Mouse (Mus musculus) spleen, embryonic (tissue): Measurements from ENCODE around the gene Fitm2.
"Not testable (repeated sequence)": the region's sequence is repeated elsewhere in the genome, so short reads cannot be mapped to it uniquely, and the experiment has no call there.

ENCODE experiments used
- CTCF ChIA-PET: fragments of 350-600 bp; sonication (Branson Sonifier 250); formaldehyde crosslinking; loops from one replicate; lab custom pipeline; 2022; lab: Charles Lee

Fitm2 gene

DNA sequence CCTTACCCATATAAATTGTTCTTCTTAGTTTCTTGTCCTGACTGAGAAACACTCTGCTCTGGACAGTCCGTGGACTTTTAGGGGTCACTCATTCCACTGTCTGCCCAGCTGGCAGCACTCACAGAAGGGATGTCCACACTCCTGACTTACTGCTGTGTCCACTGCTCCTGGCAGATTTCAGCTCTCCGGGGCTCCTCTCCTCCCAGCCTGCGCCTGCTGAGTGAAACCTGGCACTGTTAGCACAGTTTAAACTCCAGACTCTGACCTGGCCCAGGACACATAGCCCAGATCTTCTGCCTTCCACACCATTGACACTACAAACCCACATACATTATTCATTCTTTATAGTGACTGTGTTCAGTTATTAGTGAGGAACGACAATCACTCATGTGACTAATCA is 8.4 kb downstream of the Fitm2 start:
- CTCF ChIA-PET, result no interaction called here

DNA sequence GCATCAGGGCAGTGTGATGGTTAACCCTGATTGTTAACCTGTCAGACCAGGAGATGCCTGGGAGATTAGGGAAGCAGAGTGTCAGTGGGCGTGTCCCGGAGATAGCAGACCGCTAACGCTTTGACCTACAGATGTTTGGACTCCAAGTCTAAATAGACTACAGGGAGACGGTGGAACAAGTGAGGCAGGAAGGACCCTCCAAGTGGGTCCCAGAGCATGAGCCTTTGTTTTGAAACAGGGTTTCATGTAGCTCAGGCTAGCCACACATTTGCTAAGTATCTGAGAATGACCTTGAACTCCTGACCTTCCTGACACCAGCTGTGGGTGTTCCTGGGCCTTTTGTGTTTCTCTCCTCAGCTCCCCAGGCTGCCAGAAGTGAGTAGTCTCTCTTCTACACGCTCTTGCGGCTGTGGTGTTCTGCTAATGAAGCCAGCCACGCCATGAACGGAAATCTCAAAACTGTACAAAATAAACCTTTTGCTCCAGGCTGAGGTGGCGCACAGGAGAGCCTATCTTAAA is 9.1 kb downstream of the Fitm2 start:
- CTCF ChIA-PET, result no interaction called here

DNA sequence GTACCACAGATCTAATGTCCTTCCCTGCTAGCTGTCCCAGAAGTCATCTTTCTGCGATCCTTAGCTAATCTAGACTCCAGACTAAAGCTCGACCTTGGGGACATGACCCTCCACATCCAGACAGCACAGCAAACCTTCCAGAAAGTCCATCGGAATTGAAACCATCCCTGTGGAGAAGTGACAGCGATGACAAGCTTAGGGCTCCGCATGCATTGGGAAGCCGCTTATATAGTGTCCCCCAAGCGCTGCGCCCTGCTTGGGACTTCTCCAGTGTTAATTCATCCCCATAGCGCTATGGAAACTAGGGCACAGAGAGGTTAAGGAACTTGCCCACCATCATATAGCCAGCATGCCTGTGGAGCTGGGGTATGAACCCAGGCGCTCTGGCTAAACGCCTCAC is 9.6 kb downstream of the Fitm2 start:
- CTCF ChIA-PET, result no interaction called here

DNA sequence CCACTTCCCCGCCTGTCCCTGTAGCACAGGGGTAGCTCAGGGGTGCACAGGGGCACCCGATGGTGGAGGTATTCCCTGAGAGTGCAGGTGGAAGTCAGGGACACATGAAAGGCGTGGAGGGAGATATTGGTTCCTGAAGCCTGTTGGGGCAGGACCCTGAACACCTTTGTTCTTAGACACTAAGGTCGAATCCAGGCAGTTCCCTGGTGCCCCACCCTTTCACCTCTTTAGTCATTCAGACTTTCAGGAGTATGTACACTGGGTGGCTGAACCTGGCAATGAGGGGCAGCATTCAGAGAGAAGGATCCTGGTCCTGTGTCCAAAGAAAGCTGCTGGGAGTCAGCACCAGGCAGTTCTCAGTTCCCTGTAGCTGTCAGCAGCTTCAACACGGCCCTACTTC is 10.0 kb downstream of the Fitm2 start:
- CTCF ChIA-PET, result no interaction called here

DNA sequence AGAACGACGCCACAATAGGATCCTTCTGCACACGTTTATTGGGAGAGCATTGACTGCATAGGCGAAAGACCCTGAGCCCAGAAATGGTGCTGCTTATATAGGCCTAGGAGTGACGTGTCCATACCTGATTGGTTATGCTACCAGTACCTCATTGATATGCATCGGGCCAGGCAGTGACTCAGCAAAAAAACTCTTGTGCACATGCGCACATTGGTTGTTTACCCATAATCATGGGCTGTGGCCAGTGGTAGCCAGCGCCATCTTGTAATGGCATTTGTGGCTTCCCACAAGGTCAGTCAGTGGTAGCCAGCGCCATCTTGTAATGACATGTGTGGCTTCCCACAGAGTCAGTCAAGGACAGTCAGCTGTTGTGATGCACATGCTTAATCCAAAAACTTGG is 11.1 kb downstream of the Fitm2 start:
- CTCF ChIA-PET, result not testable (repeated sequence)

DNA sequence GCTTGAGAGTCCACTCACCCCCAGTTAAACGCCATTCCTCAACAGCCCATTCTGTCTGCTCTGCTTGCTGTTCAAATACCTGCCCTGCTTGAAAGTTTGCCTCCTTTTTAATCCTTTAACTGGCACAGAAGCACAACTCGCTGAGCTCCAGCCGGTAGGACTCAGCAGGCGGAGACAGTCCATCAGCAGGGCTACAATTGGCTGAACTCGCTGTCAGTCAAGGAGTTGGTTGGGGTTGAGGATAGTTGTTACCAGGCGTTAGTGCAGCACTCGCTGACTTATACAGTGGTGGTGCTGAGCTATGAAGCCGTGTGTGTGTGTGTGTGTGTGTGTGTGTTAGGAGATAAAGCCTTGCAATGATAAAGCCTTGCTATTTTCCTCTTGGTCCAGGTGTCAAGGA is 11.8 kb downstream of the Fitm2 start:
- CTCF ChIA-PET, result no interaction called here

DNA sequence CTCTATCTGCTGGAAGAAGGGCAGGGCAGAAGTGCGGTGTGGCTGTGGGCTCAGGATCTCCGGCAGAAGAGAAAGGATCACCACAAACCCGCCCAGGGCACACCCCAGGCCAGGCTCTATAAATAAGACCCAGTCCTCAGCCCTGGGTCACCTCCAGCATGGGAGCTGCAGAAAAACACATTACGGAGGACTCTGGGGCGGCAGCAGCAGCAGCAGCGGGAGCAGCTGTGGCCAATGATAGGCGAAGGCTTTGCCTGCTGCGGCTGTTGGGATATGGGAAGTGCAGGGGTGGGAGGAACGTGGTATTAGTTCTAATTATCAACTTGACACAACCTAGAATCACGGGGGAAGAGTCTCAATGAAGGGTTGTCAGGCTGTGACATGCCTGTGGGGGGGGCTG is 13.0 kb downstream of the Fitm2 start:
- CTCF ChIA-PET, result no interaction called here

DNA sequence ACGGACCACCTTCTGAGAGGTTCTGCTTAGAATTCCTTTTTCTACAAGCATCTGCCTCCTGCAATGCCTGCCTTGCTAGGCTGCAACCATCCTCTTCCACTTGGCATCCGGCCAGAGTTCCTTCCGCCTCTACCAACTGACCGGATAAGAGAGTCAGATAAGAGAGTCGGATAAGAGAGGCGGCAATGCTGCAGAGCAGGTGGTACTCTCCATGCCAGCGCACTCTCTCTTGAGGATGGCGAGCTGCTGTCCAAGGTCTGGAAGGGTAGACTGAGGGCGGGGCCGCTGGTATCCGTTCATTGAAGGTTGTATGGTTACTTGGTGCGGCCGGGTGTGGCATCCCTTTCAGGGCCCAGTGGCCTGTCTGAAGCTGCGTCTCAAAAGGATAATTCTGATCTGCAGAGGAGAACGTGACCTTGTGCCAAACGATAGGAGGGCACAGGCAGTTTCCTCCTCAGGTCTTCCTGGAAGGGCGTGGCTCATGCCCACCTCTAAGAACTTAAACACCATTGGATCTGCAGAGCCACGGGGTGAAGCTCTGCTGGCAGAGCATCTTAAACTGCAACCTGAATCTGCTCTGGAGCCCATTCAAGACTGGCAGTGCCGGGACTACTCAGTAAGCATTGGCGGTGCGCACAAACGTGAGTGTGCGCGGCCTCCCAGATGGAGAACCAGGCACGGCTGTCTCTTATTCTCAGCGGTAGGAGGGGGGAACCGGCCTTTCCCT is 13.7 kb downstream of the Fitm2 start:
- CTCF ChIA-PET, result no interaction called here

DNA sequence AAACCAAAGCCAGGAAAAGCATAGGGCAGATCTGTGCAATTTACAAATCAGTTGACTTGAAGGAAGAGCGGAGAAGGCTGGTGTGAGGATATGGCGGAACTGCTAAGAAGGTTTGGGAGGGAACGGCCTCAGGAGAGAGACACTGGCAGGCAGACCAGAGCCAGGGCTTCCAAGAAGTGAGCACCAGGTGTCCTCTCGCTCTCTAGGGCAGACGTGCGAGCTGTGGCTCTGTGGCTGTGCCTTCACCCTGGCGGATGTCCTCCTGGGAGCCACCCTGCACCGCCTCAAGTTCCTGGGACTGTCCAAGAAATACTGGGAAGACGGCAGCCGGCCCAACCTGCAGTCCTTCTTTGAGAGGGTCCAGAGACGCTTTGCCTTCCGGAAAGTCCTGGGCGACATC is 19.1 kb downstream of the Fitm2 start:
- CTCF ChIA-PET, result no interaction called here

DNA sequence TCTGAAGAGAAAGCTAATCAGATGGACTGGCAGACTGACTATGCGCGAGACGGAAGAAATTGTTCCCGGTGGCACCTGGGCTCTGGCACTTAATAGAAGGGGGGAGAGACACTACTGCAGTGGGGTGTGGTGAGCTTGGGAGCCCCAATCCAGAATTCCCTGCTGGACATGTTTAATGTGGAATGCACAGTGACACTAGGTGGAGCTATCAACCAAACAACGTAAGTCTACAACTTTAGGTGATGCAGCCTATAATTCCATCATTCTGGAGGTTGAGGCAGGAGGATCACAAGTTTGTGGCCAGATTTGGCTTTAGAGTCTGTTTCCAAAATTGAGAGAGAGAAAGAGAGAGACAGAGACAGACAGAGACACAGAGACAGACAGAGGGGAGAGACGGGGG is 19.7 kb downstream of the Fitm2 start:
- CTCF ChIA-PET, result no interaction called here

DNA sequence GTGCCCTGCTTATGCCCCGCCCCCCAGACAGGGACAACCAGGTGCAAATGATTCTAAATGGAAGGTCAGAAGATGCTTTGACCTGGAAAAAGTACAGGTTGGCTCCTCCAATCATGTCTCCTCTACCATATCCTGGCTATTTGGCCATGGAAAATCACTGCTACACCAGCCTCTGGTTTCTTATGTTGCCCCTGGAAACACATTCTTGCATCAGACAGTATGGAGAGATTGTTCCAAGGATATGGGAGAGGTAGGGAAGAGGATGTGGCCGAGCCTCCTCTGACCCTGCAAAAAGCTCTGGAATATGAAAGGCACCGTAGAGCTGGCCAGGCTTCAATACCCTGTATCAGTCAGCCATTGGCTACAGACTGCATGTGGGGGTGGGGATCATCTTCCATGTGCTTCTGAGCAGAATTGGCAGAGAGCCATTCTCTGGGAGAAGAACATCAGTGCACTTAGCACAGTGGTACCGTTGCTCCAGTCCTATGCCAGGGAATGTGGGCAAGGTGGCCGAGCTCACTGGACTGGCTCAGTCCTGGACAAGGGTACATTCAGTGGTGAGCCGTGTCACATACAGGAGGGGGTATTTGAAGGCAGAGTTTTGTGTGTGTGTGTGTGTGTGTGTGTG is 21.6 kb downstream of the Fitm2 start:
- CTCF ChIA-PET, result no interaction called here

DNA sequence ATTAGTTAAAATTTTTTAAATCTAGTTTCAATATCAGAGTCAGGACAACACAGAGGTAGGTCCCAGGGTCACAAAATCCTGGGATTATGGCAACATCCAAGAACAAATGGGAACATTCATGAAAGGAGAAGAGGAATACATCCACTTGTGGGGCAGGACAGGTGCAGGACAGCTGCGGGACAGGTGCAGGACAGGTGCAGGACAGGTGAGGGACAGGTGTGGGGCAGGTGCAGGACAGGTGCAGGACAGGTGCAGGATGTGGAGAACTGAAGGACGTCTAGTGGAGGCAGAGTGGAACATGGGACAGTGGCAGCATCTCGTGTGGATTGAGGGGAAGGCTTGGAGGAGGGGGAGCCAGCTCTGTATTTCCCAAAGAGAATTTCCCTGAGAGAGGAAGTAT is 23.2 kb downstream of the Fitm2 start:
- CTCF ChIA-PET, result no interaction called here

DNA sequence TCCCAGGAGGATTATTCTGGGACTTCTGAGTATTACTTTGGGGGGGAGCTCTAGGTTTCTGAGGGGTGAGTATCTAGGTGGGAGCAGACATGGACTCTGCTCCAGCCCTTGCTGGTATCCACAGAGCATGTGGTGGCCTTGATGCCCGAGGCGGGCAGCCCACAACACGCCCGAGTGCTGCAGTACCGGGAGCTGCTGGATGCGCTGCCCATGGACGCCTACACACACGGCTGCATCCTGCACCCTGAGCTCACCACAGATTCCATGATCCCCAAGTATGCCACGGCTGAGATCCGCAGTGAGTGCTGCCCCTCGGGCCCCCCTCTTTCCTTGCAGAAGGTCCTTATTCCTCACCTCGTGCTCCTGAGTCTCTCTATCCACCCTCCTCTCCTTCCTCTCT is 25.1 kb downstream of the Fitm2 start:
- CTCF ChIA-PET, result no interaction called here

DNA sequence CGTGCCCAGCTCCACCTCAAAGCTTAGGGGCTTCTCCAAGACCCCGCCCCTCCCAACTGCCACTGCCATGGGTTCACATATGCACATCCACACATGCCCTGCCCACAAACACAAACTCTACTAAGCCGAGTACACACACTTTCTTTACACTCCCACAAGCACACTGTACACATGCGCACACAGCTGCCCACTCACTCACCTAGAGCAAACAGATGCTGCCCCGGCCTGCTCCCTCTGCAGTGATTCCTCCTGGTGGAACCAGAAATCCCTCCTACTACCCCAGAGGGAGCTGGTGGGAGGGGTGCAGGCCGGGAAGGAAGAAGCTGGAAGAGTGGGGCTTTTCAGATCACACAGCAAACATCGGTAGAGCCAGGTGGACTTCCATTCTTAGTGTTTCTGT is 28.4 kb downstream of the Fitm2 start:
- CTCF ChIA-PET, result no interaction called here

DNA sequence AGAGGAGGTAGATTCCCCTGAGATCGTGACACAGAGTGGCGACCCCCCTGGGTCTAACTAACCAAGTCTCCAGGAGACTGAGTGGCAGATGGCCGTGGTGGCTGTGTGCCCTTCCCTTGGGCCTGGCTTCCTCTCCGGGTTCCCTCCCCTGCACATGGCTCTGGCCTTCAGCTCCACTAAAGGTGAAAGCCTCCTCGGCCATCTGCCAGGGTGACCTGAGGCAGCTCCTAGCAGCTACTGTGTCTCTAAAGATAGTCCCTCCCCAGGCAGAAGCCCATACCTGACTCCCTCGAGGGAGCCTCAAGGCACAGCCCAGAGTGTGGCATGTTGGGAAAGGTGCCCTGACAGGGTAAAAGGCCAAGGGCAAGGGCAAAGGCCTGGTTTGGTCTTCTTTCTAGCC is 28.9 kb downstream of the Fitm2 start:
- CTCF ChIA-PET, result no interaction called here

DNA sequence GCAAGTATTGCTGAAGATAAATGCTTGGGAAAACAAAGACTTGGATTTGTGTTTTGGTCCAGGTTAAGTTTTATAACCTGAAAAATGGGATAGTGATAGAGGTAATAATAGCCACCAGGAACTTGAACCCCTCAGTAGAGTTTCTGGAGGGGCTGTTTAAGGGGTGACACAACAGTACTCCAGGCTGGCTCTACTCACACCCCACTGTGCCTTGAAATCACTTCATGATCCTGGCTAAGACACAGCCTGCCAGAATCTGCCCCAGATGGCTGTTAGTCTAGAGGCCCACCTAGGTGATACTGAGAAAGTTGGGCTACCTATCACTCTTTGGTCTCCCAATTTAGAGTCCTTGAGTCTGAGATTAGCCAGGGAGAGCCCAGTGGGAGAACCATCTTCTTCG is 32.9 kb downstream of the Fitm2 start:
- CTCF ChIA-PET, result no interaction called here

DNA sequence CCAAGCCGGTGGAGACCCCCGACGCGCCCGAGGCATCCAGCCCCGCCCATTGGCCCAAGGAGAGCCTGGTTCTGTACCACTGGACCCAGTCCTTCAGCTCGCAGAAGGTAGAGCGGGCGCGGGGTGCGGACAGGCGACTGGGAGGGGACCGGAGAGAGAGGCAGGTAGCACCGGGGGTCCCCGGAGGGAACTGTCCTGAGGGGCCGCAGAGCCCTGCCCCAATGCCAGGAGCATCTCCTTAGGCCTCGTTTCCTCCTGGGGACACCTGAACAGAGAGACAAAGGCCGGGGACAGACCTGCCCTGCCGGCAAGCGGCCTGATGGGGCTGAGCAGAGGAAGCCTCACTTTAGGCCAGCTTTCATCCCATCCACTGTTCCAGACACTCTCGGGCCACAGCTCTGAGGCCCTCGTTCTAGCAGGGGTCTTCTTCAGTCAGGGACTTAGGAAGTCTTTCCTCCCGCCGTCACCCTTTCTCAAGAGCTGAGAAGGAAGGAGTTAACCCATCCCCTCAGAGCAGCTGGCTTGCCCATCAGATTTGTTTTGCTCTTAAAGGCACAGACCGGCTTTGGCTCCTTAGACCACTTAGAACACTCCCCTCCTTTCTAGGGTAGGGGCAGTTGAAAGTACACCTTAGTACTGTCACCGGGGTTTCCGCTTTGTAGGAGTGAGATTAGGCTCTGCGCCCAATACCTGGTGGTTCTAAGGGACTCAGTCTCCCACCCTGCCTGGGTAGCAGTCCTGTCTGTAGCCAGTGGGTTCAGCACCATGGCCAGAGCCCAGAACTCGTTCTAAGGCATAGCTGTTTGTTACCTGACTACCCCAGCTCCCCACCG is 33.6 kb downstream of the Fitm2 start:
- CTCF ChIA-PET, result no interaction called here

DNA sequence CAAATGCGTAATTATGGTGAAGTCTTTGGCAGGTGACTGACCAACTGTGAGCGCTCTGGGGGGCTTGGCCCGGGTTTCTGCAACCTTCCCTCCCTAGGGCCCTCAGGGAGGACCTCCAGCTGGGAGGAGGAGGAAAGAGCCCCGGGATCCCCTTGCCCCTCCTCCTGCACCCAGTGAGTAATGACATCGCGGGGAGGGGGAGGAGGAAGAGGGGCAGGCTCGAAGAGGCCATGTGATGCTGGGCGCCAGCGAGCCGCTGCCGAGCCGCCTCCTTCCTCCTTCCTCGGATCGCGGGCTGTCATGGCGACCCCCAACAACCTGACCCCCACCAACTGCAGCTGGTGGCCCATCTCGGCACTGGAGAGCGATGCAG is 34.2 kb downstream of the Fitm2 start, which contains the start of gene Gdap1l1:
Gene Gdap1l1, plus strand, starts transcription at position 231 of the 373 bp plus-strand sequence.
- CTCF ChIA-PET, result no interaction called here

DNA sequence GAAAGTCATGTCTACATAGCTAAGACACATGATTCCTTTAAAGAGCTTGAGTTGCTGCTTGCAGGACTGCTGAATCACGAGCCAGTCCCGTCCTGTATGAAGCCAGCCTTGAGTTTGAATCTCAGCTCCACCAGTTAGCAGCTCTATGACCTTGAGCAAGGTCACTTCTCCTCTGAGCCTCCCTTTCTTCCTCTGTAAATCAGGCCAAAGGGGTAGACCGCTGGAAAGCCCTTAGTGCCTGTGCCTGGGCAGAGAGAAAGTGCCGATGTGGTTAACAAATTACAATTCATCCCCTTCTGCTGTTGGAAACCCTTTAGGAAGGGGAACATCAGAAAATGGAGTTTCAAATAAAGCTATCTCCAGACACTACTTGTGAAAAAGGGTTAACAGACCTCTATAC is 34.6 kb downstream of the Fitm2 start:
- CTCF ChIA-PET, result no interaction called here

DNA sequence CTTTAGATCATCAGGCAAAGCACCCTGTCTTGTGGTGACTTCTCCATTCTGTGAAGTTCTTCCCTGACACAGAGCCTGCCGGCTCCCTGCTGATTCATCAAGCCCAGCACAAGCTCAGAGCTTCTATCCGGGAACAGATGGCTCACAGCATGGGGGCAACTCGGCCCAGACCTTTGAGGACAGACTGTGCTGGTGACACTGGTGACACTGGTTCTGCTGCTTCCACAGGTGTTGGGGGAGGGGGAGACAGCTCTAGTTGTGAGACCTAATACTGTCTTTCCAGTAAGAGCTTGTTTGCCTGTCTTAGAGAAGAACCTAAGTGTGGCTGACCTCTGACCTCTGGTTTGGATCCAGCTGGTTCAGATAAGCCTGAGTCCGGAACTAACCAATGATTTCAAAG is 38.5 kb downstream of the Fitm2 start:
- CTCF ChIA-PET, result no interaction called here

DNA sequence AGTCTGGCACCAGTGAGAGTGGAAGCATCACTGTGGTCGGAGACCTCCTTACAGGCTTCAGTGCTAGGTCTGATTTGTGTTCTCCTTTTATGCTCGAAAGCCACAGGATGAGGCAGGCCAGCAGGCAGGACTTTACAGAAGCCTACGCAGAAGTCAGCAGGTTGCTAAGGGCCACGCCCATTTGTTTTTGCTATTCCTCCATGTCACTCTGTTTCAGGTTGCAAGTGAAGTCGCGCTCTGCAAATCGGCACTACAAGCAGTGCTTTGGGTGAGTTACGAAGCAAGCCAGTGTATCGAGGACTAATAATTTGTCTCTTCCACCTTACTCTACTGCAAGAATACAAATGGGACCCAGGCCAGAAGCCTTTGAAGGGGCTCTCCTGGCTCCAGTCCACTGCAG is 41.1 kb downstream of the Fitm2 start:
- CTCF ChIA-PET, result no interaction called here

DNA sequence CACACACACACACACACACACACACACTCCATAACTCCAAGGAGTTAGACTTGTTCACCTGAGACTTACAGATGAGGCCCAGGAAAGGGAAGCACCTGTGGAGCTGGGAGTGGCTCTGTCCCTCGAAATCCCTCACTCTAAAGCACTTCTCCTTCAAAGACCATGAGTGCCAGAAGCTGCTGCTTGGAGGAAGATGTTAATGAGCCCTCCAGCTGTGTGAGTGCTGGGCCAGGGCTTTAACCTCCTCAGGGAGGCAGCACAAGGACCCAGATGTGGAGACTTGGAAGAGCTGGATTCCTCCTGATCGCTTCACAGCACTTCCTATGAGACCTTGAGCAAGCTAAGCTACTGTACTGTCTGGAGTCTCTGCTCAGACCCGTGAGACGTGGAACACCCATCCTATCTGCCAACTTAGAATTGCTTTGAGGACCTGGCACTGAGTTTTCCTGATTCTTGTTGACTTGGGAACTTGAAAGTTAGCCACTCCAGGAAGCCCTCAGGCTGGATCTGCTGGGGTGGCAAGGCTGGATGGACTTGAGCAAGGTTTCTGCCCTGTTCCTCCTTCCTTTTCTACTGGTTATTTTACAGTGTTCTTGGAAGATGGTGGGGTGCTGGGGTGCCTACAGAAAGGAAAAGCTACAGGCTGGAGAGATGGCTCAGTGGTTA is 44.0 kb downstream of the Fitm2 start:
- CTCF ChIA-PET, result no interaction called here
